Mouse (Mus musculus) limb, embryonic 11.5 days (tissue): ENCODE measurements at regions not wholly inside any gene's neighbourhood (a gene's known extent, or its start where the extent isn't known, plus 50 kb on each side); places are given as distances from the start of the nearest gene placed in this dataset.

ENCODE experiments used
- ATAC-seq: fragments of 200-750 bp; cut with Nextera tagmentation; 2 replicates; pipeline ENCODE4 v1.8.0; 2017; ENCODE audit warnings: low read depth; ENCODE audit not compliant: insufficient number of reproducible peaks, low FRiP score, low TSS enrichment
- DNase-seq: peaks from one replicate; pipeline ENCODE4 v3.0.0-alpha.2; 2015; ENCODE audit warnings: low spot score
- H3K27ac ChIP-seq: fragments of 300-500 bp; sonication (generic); replicated peaks from 2 replicates; pipeline ENCODE4 v1.5.1; 2014; ENCODE audit warnings: low read depth, mild to moderate bottlenecking, low read length
- H3K27me3 ChIP-seq: fragments of 300-500 bp; sonication (generic); 2 replicates; pipeline ENCODE4 v1.6.1; 2014; ENCODE audit warnings: mild to moderate bottlenecking, low read length, mixed read lengths; ENCODE audit not compliant: control insufficient read depth, insufficient read depth
- H3K36me3 ChIP-seq: fragments of 300-500 bp; sonication (generic); 2 replicates; pipeline ENCODE4 v1.6.1; 2014; ENCODE audit warnings: mild to moderate bottlenecking, low read length, moderate library complexity, mixed read lengths; ENCODE audit not compliant: control insufficient read depth, insufficient read depth
- H3K4me1 ChIP-seq: fragments of 300-500 bp; sonication (generic); 2 replicates; pipeline ENCODE4 v1.6.1; 2014; ENCODE audit warnings: low read length, mixed read lengths; ENCODE audit not compliant: control insufficient read depth, insufficient read depth
- H3K4me2 ChIP-seq: fragments of 300-500 bp; sonication (generic); 2 replicates; pipeline ENCODE4 v1.6.1; 2014; ENCODE audit warnings: low read depth, mild to moderate bottlenecking, moderate library complexity; ENCODE audit not compliant: severe bottlenecking
- H3K4me3 ChIP-seq: fragments of 300-500 bp; sonication (generic); 2 replicates; pipeline ENCODE4 v1.5.1; 2014; ENCODE audit warnings: low read depth, low read length
- H3K9ac ChIP-seq: fragments of 300-500 bp; sonication (generic); 2 replicates; pipeline ENCODE4 v1.6.1; 2014; ENCODE audit warnings: mild to moderate bottlenecking, low read length
- H3K9me3 ChIP-seq: fragments of 300-500 bp; sonication (generic); 2 replicates; pipeline ENCODE4 v1.6.1; 2016; ENCODE audit warnings: low read length; ENCODE audit not compliant: control insufficient read depth
- WGBS: fragments of 180-500 bp; shearing (Covaris S2); extraction: QIAGEN DNeasy Blood & Tissue Kit; methylation state at CpG from one replicate; pipeline ENCODE4 v1.1.7; 2014; 5-methylcytosine and 5-hydroxymethylcytosine counted together

- H3K4me3 ChIP-seq, result no peak overlapping the region
- no peaks in the 10 kb centered on the region for H3K4me1 ChIP-seq
- H3K27me3 ChIP-seq, result no peaks in the 10 kb centered on the region
- no peaks in the 10 kb centered on the region for H3K36me3 ChIP-seq
- H3K4me2 ChIP-seq, result no peak overlapping the region
- H3K27ac ChIP-seq, result no peak overlapping the region
- H3K9ac ChIP-seq, result no peak overlapping the region
- WGBS, result 50% methylated on average over 2 of the region's 2 CpGs
- ATAC-seq (peak; percentile 60; the same call in 1 of the 2 replicates), DNase-seq (no peak)
- H3K9me3 ChIP-seq, result no peaks in the 10 kb centered on the region
These were observed 790.5 kb upstream of the Cdh8 start for GRCm38 (mm10) chr8:100206557-100207349.

DNA sequence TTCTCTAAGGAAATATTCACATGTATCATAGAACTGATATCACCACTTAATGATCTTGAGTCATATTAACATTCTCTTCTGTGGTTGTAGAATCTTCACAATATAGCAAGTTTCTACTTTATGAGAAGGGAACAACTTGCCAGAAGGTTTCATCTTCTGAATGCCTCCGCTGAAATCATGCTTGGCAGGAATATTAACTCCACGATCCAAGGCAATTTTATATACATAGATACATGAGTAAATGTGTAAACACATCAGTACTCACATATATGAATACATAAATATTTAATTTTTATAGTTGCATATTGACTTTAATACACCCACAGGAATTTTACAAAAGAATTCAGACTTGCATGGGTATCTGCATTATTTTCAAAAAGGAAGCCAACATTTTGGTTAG lies 777.0 kb upstream of the Cdh8 start:
- no peaks in the 10 kb centered on the region for H3K4me1 ChIP-seq
- H3K27me3 ChIP-seq, result no peaks in the 10 kb centered on the region
- no peaks in the 10 kb centered on the region for H3K9me3 ChIP-seq
- no peak overlapping the region for H3K4me3 ChIP-seq
- H3K27ac ChIP-seq, result no peak overlapping the region
- H3K36me3 ChIP-seq, result no peaks in the 10 kb centered on the region
- DNase-seq, result no peak
- ATAC-seq, result no peak
- H3K4me2 ChIP-seq, result no peak overlapping the region
- 88% methylated on average over 2 of the region's 2 CpGs for WGBS
- H3K9ac ChIP-seq, result no peak overlapping the region

DNA sequence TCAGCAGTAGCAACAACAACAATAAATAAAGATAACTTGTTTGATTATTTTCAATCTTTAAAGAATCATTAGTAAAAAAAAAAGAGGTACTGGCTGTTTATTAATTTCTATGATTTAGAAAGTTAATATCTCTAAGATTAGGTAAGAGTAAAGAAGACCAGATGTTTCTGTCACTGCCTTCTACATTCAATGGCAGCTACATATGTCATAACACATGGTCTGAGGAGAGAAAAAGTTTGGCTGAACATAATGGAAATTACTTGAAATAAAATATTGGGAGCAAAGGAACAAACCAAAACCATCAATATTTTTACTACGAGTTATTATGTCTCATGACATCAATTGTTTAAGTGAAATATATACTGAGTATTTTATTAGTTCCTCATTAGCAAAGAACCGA lies 774.4 kb upstream of the Cdh8 start:
- Histone ChIP-seq H3K27me3 (no peaks in the 10 kb centered on the region), H3K4me1 (no peaks in the 10 kb centered on the region), H3K9ac (no peak overlapping the region), H3K27ac (no peak overlapping the region), H3K4me2 (no peak overlapping the region), H3K9me3 (no peaks in the 10 kb centered on the region), H3K4me3 (no peak overlapping the region), H3K36me3 (no peaks in the 10 kb centered on the region)
- 85% methylated on average over 2 of the region's 2 CpGs for WGBS
- ATAC-seq (no peak), DNase-seq (no peak)

DNA sequence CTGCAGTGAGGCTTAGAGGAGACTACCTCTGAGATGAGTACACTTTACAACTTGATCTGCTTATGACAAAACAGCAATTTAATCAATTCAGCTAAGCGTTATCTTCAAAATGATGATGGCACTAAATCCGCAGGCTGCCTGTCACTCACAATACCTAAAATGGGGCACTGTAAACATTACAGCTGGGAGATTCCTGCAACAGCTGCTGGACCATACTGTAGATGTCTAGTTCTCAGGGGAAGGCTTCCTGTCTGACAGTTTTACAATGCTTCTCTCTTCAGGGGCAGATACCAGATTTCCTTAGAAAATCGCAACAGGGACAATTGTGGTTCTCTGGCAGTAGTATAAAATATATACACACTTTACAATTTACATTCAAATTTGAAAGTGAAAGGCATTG lies 771.7 kb upstream of the Cdh8 start:
- no peak overlapping the region for H3K9ac ChIP-seq
- no peak overlapping the region for H3K27ac ChIP-seq
- H3K4me2 ChIP-seq, result no peak overlapping the region
- 90% methylated on average over 3 of the region's 3 CpGs for WGBS
- no peaks in the 10 kb centered on the region for H3K9me3 ChIP-seq
- H3K4me3 ChIP-seq, result no peak overlapping the region
- H3K4me1 ChIP-seq, result no peaks in the 10 kb centered on the region
- ATAC-seq (no peak), DNase-seq (no peak)
- H3K27me3 ChIP-seq, result no peaks in the 10 kb centered on the region
- H3K36me3 ChIP-seq, result no peaks in the 10 kb centered on the region

GRCm38 (mm10) chr8:100176502-100176901 lies 760.2 kb upstream of the Cdh8 start:
- no peak overlapping the region for H3K27ac ChIP-seq
- ATAC-seq, result no peak
- H3K4me3 ChIP-seq, result no peak overlapping the region
- no peak for DNase-seq
- H3K36me3 ChIP-seq, result no peaks in the 10 kb centered on the region
- no peak overlapping the region for H3K9ac ChIP-seq
- no peak overlapping the region for H3K4me2 ChIP-seq
- 88% methylated on average over 1 of the region's 1 CpGs for WGBS
- no peaks in the 10 kb centered on the region for H3K4me1 ChIP-seq
- H3K9me3 ChIP-seq, result no peaks in the 10 kb centered on the region
- no peaks in the 10 kb centered on the region for H3K27me3 ChIP-seq

DNA sequence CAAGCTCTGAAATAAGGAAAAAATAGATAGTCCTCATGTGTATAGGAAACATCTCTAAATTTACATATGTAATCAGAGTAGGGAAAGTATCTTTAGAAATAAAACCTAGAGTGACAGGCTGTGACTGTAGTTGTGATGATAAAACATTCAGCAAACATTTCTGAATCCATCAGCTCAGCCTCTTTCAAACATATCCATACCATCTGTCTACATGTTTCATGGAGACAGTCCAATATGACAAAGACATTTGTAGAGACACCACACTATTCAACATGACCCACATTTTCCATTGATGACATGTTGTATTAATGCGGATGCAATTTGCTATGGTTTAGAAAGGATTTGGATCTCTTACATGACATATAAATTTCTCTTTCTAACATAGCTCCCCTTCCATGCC lies 729.1 kb upstream of the Cdh8 start:
- Histone ChIP-seq H3K9me3 (no peaks in the 10 kb centered on the region), H3K36me3 (no peaks in the 10 kb centered on the region), H3K27ac (no peak overlapping the region), H3K4me1 (no peaks in the 10 kb centered on the region), H3K4me2 (no peak overlapping the region), H3K4me3 (no peak overlapping the region), H3K27me3 (no peaks in the 10 kb centered on the region), H3K9ac (no peak overlapping the region)
- 93% methylated on average over 1 of the region's 1 CpGs for WGBS
- no peak for ATAC-seq
- DNase-seq, result no peak

- Histone ChIP-seq H3K36me3 (no peaks in the 10 kb centered on the region), H3K4me3 (no peak overlapping the region), H3K27me3 (no peaks in the 10 kb centered on the region), H3K27ac (no peak overlapping the region), H3K4me2 (no peak overlapping the region), H3K4me1 (no peaks in the 10 kb centered on the region), H3K9ac (no peak overlapping the region), H3K9me3 (no peaks in the 10 kb centered on the region)
- no peak for DNase-seq
- WGBS, result 88% methylated on average over 5 of the region's 5 CpGs
- ATAC-seq, result no peak
These were observed 727.9 kb upstream of the Cdh8 start for GRCm38 (mm10) chr8:100144124-100144680.

DNA sequence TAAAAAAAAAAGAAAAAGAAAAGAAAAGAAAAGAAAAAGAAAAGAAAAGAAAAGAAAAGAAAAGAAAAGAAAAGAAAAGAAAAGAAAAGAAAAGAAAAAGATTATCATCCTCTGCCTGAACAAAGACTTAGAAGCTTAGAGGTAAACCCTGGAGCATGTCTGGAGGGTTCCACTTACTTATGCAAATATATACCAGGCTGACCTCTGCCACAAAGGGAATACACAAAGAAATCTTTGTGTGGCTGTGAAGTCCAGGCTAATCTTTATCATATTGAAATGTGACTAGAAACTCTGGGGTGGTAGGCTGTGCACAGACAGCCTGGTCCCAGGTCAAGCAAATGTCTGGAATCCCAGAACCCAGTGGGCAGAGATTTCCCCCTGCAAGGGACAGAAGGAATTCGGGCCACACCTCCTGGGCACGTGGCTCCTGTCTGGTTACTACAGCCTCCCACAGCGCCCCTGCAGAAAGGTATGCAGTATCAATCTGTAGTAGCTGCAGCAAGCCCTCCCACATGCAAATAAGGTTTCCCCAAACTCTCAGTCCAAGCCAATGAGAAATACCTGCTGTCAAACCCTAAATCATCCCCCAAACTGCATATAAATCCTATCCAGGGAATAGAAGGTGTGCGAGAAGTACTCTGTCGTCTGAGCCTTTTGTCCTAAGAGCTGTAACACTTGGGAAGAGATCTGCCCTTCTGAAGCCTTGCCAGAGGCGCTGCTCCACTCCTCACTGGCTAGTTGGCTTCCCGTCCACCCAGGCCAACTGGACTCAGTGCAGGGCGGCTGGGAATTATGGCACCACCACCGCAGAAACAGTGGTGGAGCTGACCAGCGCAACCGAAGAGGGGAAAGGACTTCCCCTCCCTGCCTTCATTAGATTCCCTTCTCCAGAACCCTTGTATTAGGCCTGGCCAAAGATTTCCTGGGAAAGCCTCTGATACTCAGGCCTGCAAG lies 688.4 kb upstream of the Cdh8 start:
- no peaks in the 10 kb centered on the region for H3K27me3 ChIP-seq
- H3K4me1 ChIP-seq, result no peaks in the 10 kb centered on the region
- ATAC-seq (no peak), DNase-seq (peak; percentile 23)
- H3K4me2 ChIP-seq, result no peak overlapping the region
- H3K4me3 ChIP-seq, result no peak overlapping the region
- H3K27ac ChIP-seq, result no peak overlapping the region
- no peaks in the 10 kb centered on the region for H3K36me3 ChIP-seq
- no peak overlapping the region for H3K9ac ChIP-seq
- H3K9me3 ChIP-seq, result no peaks in the 10 kb centered on the region
- 50% methylated on average over 11 of the region's 11 CpGs for WGBS
